Mouse (Mus musculus): ENCODE measurements around the gene Phb. TPM values are rescaled to one million over a fixed set of nuclear protein-coding genes. Genes with fewer than 3 reads are reported as not detected.

Gene Phb
- polyA plus RNA-seq, 1 experiment from 2014 or later, result 328 TPM

DNA sequence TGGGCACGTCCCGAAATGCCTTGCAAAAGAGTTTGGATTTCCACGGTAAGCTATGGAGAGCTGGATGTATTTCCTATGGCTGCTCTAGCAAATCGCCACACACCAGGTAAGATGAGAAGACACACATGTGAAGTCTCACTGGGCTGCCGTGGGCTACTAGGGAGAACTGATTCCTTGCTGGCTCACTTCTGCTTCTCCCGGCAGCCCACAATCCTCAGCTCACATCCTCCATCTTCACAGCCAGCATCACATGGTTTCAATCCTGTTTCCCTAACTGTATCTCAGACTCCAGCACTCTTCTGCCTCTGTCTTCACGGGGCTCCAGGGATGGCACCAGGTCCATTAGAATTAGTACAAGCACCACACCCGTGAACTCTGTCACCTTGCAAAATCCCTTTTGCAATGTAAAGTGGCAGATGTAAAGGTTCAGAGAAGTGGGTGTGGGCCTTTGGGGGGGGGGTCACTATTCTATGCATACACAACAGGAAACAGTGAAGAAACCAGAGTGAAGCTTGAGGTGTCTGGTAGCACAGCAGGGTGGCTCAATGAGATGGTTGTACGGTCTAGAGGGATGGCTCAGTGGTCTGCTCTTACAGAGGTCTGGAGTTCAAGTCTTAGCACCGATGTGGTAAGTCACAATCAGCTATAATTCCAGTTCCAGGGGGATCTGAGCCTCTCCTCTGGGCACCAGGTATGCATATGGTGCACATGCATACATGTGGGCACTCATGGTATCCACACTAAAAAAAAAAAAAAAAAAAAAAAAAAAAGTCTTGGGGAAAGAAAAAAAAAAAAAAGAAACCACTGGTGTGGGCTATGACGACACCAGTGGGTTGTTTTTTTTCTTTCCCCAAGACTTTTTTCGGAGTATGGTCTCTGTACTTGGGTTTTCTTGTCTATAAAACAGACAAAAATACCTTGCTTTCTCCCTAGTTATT is 37.5 kb downstream of the Phb start:
- WGBS, result 84% methylated on average over 12 of the region's 12 CpGs
- H3K27ac ChIP-seq, result no peak overlapping the region
- no peaks in the 10 kb centered on the region for H3K36me3 ChIP-seq
- no peaks in the 10 kb centered on the region for H3K27me3 ChIP-seq (ENCODE audit: insufficient read depth, poor library complexity, severe bottlenecking)
- DNase-seq (ENCODE audit: low spot score), result no peak
- H3K4me1 ChIP-seq, result 0 out of 2 replicates have a peak, but pooled peaks cover 3% of the 10 kb centered on the region
- H3K9me3 ChIP-seq, result no peaks in the 10 kb centered on the region
- no peak overlapping the region for H3K4me3 ChIP-seq

GRCm38 (mm10) chr11:95704970-95705330 is 38.2 kb downstream of the Phb start:
- WGBS, result 66% methylated on average over 4 of the region's 4 CpGs
- no peak overlapping the region for H3K4me3 ChIP-seq
- DNase-seq (ENCODE audit: low spot score), result no peak
- H3K27ac ChIP-seq, result no peak overlapping the region; the same call in 1 of the 2 replicates
- no peaks in the 10 kb centered on the region for H3K27me3 ChIP-seq (ENCODE audit: insufficient read depth, poor library complexity, severe bottlenecking)
- H3K36me3 ChIP-seq, result no peaks in the 10 kb centered on the region
- H3K9me3 ChIP-seq, result no peaks in the 10 kb centered on the region
- 0 out of 2 replicates have a peak, but pooled peaks cover 3% of the 10 kb centered on the region for H3K4me1 ChIP-seq

DNA sequence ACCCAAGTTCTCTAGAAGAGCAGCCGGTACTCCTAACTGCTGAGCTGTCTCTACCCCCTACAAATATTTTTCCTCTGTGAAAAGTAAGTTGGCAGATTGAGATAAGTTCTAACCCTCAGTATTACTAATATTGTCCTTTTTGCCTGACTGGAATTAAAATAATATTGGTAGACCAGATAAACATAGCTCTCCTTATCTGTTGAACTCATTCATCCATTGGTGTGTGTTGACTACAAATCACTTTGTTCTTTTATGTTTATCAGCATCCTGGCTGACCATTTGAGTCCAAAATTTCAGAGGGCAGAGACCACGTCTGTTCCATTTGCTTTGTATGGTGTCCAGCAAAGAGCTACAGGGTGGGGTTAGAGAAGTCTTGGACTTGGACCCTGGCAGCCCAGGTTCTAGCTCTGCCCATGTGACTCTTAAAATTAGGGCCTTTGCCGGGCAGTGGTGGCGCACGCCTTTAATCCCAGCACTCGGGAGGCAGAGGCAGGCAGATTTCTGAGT is 42.8 kb downstream of the Phb start:
- Histone ChIP-seq H3K4me1 (peaks cover 13% of the 10 kb centered on the region), H3K9me3 (no peaks in the 10 kb centered on the region), H3K4me3 (no peak overlapping the region), H3K27me3 (ENCODE audit: insufficient read depth, poor library complexity, severe bottlenecking) (no peaks in the 10 kb centered on the region), H3K27ac (no peak overlapping the region), H3K36me3 (no peaks in the 10 kb centered on the region)
- WGBS, result 86% methylated on average over 6 of the region's 6 CpGs
- no peak for DNase-seq (ENCODE audit: low spot score)

DNA sequence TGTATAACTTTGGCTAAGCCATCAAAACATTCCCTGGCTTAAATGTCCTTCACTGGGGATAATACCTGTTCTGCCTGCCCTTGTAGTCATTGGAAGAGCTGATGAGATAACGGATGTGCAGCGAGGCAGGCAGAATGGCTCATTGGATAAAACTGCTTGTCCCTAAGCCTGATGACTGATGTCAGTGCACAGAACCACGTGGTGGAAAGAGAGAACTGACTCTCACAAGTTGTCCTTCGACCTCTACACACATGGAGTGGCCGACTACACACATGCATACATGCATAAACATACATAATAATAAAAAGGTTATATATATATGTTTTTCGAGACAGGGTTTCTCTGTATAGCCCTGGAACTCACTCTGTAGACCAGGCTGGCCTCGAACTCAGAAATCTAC is 43.7 kb downstream of the Phb start:
- Histone ChIP-seq H3K4me3 (no peak overlapping the region), H3K27ac (no peak overlapping the region), H3K36me3 (no peaks in the 10 kb centered on the region), H3K4me1 (peaks cover 17% of the 10 kb centered on the region), H3K27me3 (ENCODE audit: insufficient read depth, poor library complexity, severe bottlenecking) (no peaks in the 10 kb centered on the region), H3K9me3 (no peaks in the 10 kb centered on the region)
- DNase-seq (ENCODE audit: low spot score), result no peak
- 76% methylated on average over 7 of the region's 7 CpGs for WGBS

GRCm38 (mm10) chr11:95712085-95712562 is 45.4 kb downstream of the Phb start:
- H3K4me1 ChIP-seq, result peaks cover 18% of the 10 kb centered on the region
- H3K36me3 ChIP-seq, result no peaks in the 10 kb centered on the region
- no peaks in the 10 kb centered on the region for H3K27me3 ChIP-seq (ENCODE audit: insufficient read depth, poor library complexity, severe bottlenecking)
- peak overlapping the region; percentile 98 for H3K27ac ChIP-seq
- no peaks in the 10 kb centered on the region for H3K9me3 ChIP-seq
- peak overlapping the region; percentile 94 for H3K4me3 ChIP-seq
- DNase-seq (ENCODE audit: low spot score), result no peak
- WGBS, result 33% methylated on average over 12 of the region's 12 CpGs

GRCm38 (mm10) chr11:95712563-95713224 is 45.9 kb downstream of the Phb start, which contains the start of gene Zfp652:
Gene Zfp652, plus strand, starts transcription at chr11:95712673.
- H3K4me3 ChIP-seq, result peak within 1 kb of the TSS; percentile 94
- H3K27me3 ChIP-seq (ENCODE audit: insufficient read depth, poor library complexity, severe bottlenecking), result no peaks in the 10 kb centered on the region
- no peaks in the 10 kb centered on the region for H3K9me3 ChIP-seq
- peak within 1 kb of the TSS; percentile 98 for H3K27ac ChIP-seq
- DNase-seq (ENCODE audit: low spot score), result peak; percentile 96
- no peaks in the 10 kb centered on the region for H3K36me3 ChIP-seq
- 2% methylated on average over 71 of the region's 103 CpGs for WGBS
- peaks cover 18% of the 10 kb centered on the region for H3K4me1 ChIP-seq

- Histone ChIP-seq H3K27ac (peak overlapping the region; percentile 98), H3K27me3 (ENCODE audit: insufficient read depth, poor library complexity, severe bottlenecking) (no peaks in the 10 kb centered on the region), H3K4me3 (peak overlapping the region; percentile 94), H3K9me3 (no peaks in the 10 kb centered on the region), H3K36me3 (no peaks in the 10 kb centered on the region), H3K4me1 (peaks cover 15% of the 10 kb centered on the region)
- DNase-seq (ENCODE audit: low spot score), result peak; percentile 85
- 2% methylated on average over 34 of the region's 49 CpGs for WGBS
Measured at GRCm38 (mm10) chr11:95713225-95713810, 46.6 kb downstream of the Phb start.

GRCm38 (mm10) chr11:95713811-95714241 is 47.1 kb downstream of the Phb start:
- Histone ChIP-seq H3K4me1 (peaks cover 15% of the 10 kb centered on the region), H3K36me3 (no peaks in the 10 kb centered on the region), H3K4me3 (peak overlapping the region; percentile 94), H3K9me3 (no peaks in the 10 kb centered on the region), H3K27me3 (ENCODE audit: insufficient read depth, poor library complexity, severe bottlenecking) (no peaks in the 10 kb centered on the region), H3K27ac (peak overlapping the region; percentile 98)
- under 1% methylated on average over 13 of the region's 13 CpGs for WGBS
- no peak for DNase-seq (ENCODE audit: low spot score)

DNA sequence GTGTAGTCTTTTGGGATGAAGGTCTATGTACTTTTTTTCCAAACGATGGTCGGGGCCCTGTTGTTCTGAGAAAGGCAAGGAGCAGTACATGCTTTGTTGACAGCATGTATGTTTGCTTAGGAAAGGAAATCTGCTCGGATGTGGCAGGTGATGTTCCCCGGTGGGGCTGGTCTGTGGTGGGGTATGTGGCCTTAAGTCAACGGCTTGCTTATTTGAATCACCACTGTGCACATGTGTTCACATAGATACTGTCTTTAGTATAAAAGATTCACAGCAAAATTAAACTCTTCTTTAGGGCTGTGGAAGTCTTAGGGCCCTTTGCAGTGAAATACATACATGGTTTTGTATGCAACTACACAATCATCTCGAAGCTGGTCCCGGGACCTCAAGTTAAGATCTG is 47.7 kb downstream of the Phb start:
- 51% methylated on average over 7 of the region's 7 CpGs for WGBS
- H3K27ac ChIP-seq, result no peak overlapping the region
- no peak for DNase-seq (ENCODE audit: low spot score)

DNA sequence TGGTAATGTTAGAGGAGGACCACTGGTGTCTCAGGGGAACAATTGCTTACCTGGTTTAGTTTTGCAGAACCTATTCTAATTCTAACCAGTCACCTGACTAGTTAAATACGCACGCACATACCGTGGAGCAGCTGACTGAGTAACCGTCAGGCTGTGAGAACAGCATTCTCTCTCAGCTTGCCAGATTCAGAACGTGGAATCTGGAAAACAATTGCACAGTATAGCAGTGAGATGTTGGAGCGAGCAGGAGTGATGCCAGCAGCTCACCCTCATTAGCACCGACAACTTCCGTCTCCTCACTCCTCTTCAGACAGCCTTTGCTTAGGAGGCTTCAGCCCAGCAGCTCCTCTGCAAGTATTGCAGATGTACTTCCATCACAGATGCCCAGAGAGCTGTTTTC is 49.4 kb downstream of the Phb start:
- H3K27ac ChIP-seq, result no peak overlapping the region
- no peak for DNase-seq (ENCODE audit: low spot score)
- no peaks in the 10 kb centered on the region for H3K9me3 ChIP-seq
- no peak overlapping the region for H3K4me3 ChIP-seq
- peaks cover 15% of the 10 kb centered on the region for H3K4me1 ChIP-seq
- no peaks in the 10 kb centered on the region for H3K27me3 ChIP-seq (ENCODE audit: insufficient read depth, poor library complexity, severe bottlenecking)
- whole genome bisulfite sequencing, result 71% methylated on average over 8 of the region's 8 CpGs
- no peaks in the 10 kb centered on the region; the same call in 1 of the 2 replicates for H3K36me3 ChIP-seq

More for the DNA sequence above, 47.7 kb downstream of the Phb start:
- peaks cover 15% of the 10 kb centered on the region for H3K4me1 ChIP-seq
- H3K36me3 ChIP-seq, result no peaks in the 10 kb centered on the region
- H3K27me3 ChIP-seq (ENCODE audit: insufficient read depth, poor library complexity, severe bottlenecking), result no peaks in the 10 kb centered on the region
- peak overlapping the region; percentile 94 for H3K4me3 ChIP-seq
- H3K9me3 ChIP-seq, result no peaks in the 10 kb centered on the region

- no peak overlapping the region for H3K27ac ChIP-seq
- H3K4me3 ChIP-seq, result no peak overlapping the region
- H3K4me1 ChIP-seq, result peaks cover 8% of the 10 kb centered on the region
- no peaks in the 10 kb centered on the region for H3K27me3 ChIP-seq (ENCODE audit: insufficient read depth, poor library complexity, severe bottlenecking)
- no peak for DNase-seq (ENCODE audit: low spot score)
- H3K36me3 ChIP-seq, result no peaks in the 10 kb centered on the region; the same call in 1 of the 2 replicates
- H3K9me3 ChIP-seq, result no peaks in the 10 kb centered on the region
- 84% methylated on average over 3 of the region's 3 CpGs for WGBS
Measured at GRCm38 (mm10) chr11:95719356-95719755, 52.6 kb downstream of the Phb start.

- Histone ChIP-seq H3K4me1 (peaks cover 5% of the 10 kb centered on the region; the same call in 1 of the 2 replicates), H3K4me3 (no peak within 1 kb of the TSS), H3K36me3 (no peaks in the 10 kb centered on the region; the same call in 1 of the 2 replicates), H3K9me3 (no peaks in the 10 kb centered on the region), H3K27me3 (ENCODE audit: insufficient read depth, poor library complexity, severe bottlenecking) (no peaks in the 10 kb centered on the region), H3K27ac (no peak within 1 kb of the TSS)
- DNase-seq (ENCODE audit: low spot score), result no peak
- 88% methylated on average over 5 of the region's 5 CpGs for WGBS
Measured at GRCm38 (mm10) chr11:95723287-95723686, 56.5 kb downstream of the Phb start, which contains the start of gene B130006D01Rik. Gene B130006D01Rik, plus strand, starts transcription at chr11:95723587.
